Mouse (Mus musculus) forebrain, postnatal 0 days (tissue): ENCODE data around the gene Zfp768. TPM values are rescaled to one million over a fixed set of nuclear protein-coding genes. Genes with fewer than 3 reads are reported as not detected.

Experiments used
- ATAC-seq: fragments of 200-750 bp; cut with Nextera tagmentation; 2 replicates; pipeline ENCODE4 v1.8.0; 2017; ENCODE audit warnings: mild to moderate bottlenecking, moderate library complexity
- DNase-seq: peaks from one replicate; pipeline ENCODE4 v3.0.0-alpha.2; 2015
- H3K27ac ChIP-seq: fragments of 300-500 bp; sonication (generic); 2 replicates; pipeline ENCODE4 v1.5.1; 2014; ENCODE audit warnings: low read depth, mild to moderate bottlenecking, antibody characterized with exemption, low read length, moderate library complexity, mixed read lengths
- H3K27me3 ChIP-seq: fragments of 300-500 bp; sonication (generic); 2 replicates; pipeline ENCODE4 v1.6.1; 2014; ENCODE audit warnings: mild to moderate bottlenecking, low read length, mixed read lengths; ENCODE audit not compliant: insufficient read depth
- H3K36me3 ChIP-seq: fragments of 300-500 bp; sonication (generic); 2 replicates; pipeline ENCODE4 v1.6.1; 2014; ENCODE audit warnings: mild to moderate bottlenecking, moderate library complexity; ENCODE audit not compliant: insufficient read depth
- H3K4me1 ChIP-seq: fragments of 300-500 bp; sonication (generic); 2 replicates; pipeline ENCODE4 v1.6.1; 2014; ENCODE audit warnings: antibody characterized with exemption; ENCODE audit not compliant: insufficient read depth
- H3K4me2 ChIP-seq: fragments of 300-500 bp; sonication (generic); 2 replicates; pipeline ENCODE4 v1.6.1; 2014; ENCODE audit warnings: low read depth, mild to moderate bottlenecking, moderate library complexity
- H3K4me3 ChIP-seq: fragments of 300-500 bp; sonication (generic); 2 replicates; pipeline ENCODE4 v1.5.1; 2014; ENCODE audit warnings: low read depth, low read length, mixed read lengths
- H3K9ac ChIP-seq: fragments of 300-500 bp; sonication (generic); 2 replicates; pipeline ENCODE4 v1.6.1; 2014; ENCODE audit warnings: mild to moderate bottlenecking
- H3K9me3 ChIP-seq: fragments of 300-500 bp; sonication (generic); 2 replicates; pipeline ENCODE4 v1.6.1; 2016; ENCODE audit warnings: low read length
- CTCF ChIP-seq: sonication (generic); IDR thresholded peaks from 2 replicates; pipeline ENCODE4 v1.5.1; 2016; ENCODE audit warnings: antibody characterized with exemption, control low read depth, low read depth
- WGBS: fragments of 180-500 bp; shearing (Covaris S2); extraction: QIAGEN DNeasy Blood & Tissue Kit; methylation state at CpG from one replicate; pipeline ENCODE4 v1.1.7; 2014; 5-methylcytosine and 5-hydroxymethylcytosine counted together
- polyA plus RNA-seq: library from polyadenylated mRNA; unstranded; fragments of >200 nt; fragmentation: Nextera tagmentation; extraction: Ambion mirVana; gene quantifications from 2 replicates; pipeline ENCODE4 v1.2.1, GENCODE M21; 2015
- total RNA-seq: library from RNA; depleted of rRNA; stranded (reverse); fragments of >200 nt; gene quantifications from 2 replicates; pipeline ENCODE4 v1.2.3, GENCODE M21; 2014

Zfp768 gene
- total and polyA plus RNA-seq, 2 experiments from 2014 or later = 10.0 to 31.7 TPM

DNA sequence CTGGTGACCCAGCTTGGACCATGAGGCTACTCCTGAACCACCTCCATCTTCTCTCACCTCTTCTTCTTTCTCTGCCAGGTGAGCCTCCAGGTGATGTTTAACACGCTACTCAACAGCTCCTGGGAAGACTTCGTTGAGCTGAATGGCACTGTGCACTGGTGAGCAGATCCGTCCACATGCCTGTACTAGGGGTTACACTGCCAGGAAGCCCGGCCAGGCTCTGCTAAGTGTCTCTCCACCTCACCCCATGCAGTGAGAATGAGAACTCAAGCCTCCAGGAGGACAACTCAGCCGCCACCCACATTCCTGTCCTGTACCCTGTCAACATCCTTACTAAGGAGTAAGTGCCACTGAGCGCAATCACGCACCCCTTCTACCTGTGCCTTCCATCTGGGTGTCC is 20.4 kb downstream of the Zfp768 start:
- no peak overlapping the region for H3K4me2 ChIP-seq
- ATAC-seq (no peak), DNase-seq (no peak)
- H3K36me3 ChIP-seq = no peaks in the 10 kb centered on the region
- no peak overlapping the region for H3K27ac ChIP-seq
- no peak overlapping the region for H3K9ac ChIP-seq
- no peaks in the 10 kb centered on the region for H3K4me1 ChIP-seq
- no peaks in the 10 kb centered on the region for H3K9me3 ChIP-seq
- no peak overlapping the region for H3K4me3 ChIP-seq
- TF ChIP-seq CTCF = no peak
- 91% methylated on average over 7 of the region's 7 CpGs for WGBS
- H3K27me3 ChIP-seq = no peaks in the 10 kb centered on the region

DNA sequence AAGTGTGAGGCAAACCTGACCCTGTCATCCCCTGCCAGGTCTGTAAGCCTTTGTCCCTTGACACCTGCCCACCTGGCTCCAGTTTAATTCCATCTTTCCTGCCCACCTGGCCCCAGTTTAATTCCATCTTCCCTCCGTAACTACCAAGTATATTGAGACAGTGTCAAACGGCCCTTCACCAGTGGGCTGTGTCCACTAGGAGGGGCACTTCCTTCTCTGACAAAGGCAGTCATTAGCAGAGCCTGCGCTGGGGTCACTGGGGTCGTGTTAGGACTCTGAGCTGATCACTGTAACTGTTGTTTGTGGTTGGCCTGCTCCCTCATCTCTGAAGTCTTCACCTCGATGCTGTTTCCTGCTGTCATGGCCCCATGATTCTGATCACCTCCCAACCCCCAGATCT is 23.3 kb downstream of the Zfp768 start:
- Histone ChIP-seq H3K36me3 (no peaks in the 10 kb centered on the region), H3K9me3 (no peaks in the 10 kb centered on the region), H3K27me3 (no peaks in the 10 kb centered on the region), H3K4me2 (no peak overlapping the region), H3K4me1 (no peaks in the 10 kb centered on the region), H3K4me3 (no peak overlapping the region), H3K9ac (no peak overlapping the region), H3K27ac (no peak overlapping the region)
- 43% methylated on average over 5 of the region's 5 CpGs for WGBS
- DNase-seq (no peak), ATAC-seq (no peak)
- peak; percentile 16; the same call in 1 of the 2 replicates for TF ChIP-seq CTCF

- DNase-seq = no peak
- 77% methylated on average over 4 of the region's 4 CpGs for WGBS
Observed at GRCm38 (mm10) chr7:127321106-127321505, 24.3 kb downstream of the Zfp768 start.

GRCm38 (mm10) chr7:127313912-127314311 is 31.5 kb downstream of the Zfp768 start:
- Histone ChIP-seq H3K27ac (no peak overlapping the region), H3K27me3 (no peaks in the 10 kb centered on the region), H3K4me2 (no peak overlapping the region), H3K9me3 (no peaks in the 10 kb centered on the region), H3K36me3 (no peaks in the 10 kb centered on the region), H3K4me1 (no peaks in the 10 kb centered on the region), H3K4me3 (no peak overlapping the region), H3K9ac (no peak overlapping the region)
- ATAC-seq = no peak
- no peak for TF ChIP-seq CTCF
- 35% methylated on average over 8 of the region's 8 CpGs for WGBS
- no peak for DNase-seq

More at GRCm38 (mm10) chr7:127321106-127321505, 24.3 kb downstream of the Zfp768 start:
- ATAC-seq = no peak
- Histone ChIP-seq H3K27ac (no peak overlapping the region), H3K4me3 (no peak overlapping the region), H3K27me3 (no peaks in the 10 kb centered on the region), H3K9ac (no peak overlapping the region), H3K9me3 (no peaks in the 10 kb centered on the region), H3K36me3 (no peaks in the 10 kb centered on the region), H3K4me2 (no peak overlapping the region), H3K4me1 (no peaks in the 10 kb centered on the region)
- TF ChIP-seq CTCF = no peak

DNA sequence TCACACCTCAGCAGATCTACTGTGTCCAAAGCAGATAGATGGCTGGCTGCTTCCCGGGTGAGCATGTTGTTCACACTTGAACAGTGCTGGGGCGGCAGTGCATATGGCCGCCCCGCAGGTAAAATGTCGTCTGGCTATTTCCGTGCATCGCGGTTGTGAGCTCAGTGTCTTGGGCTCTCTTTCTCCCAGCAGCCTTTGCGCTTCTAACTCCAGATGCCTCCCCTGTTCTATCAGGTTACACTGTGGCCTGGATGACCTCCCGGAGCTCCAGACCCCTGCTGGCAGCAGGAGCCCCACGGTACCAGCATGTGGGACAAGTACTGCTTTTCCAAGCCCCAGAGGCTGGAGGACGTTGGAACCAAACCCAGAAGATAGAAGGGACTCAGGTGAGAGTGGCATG is 35.4 kb downstream of the Zfp768 start:
- Histone ChIP-seq H3K4me3 (no peak overlapping the region), H3K9ac (no peak overlapping the region), H3K27ac (no peak overlapping the region), H3K4me2 (no peak overlapping the region), H3K4me1 (no peaks in the 10 kb centered on the region), H3K36me3 (no peaks in the 10 kb centered on the region), H3K27me3 (no peaks in the 10 kb centered on the region), H3K9me3 (no peaks in the 10 kb centered on the region)
- TF ChIP-seq CTCF = no peak
- no peak for ATAC-seq
- DNase-seq = no peak
- 73% methylated on average over 12 of the region's 12 CpGs for WGBS

GRCm38 (mm10) chr7:127308887-127309286 is 36.5 kb downstream of the Zfp768 start:
- no peak overlapping the region for H3K27ac ChIP-seq
- TF ChIP-seq CTCF = peak; percentile 89

GRCm38 (mm10) chr7:127308431-127308830 is 37.0 kb downstream of the Zfp768 start:
- Histone ChIP-seq H3K9me3 (no peaks in the 10 kb centered on the region), H3K9ac (no peak overlapping the region), H3K4me2 (no peak overlapping the region), H3K27me3 (no peaks in the 10 kb centered on the region), H3K4me1 (no peaks in the 10 kb centered on the region), H3K36me3 (no peaks in the 10 kb centered on the region), H3K4me3 (no peak overlapping the region), H3K27ac (no peak overlapping the region)
- WGBS = 83% methylated on average over 2 of the region's 2 CpGs
- no peak for TF ChIP-seq CTCF
- DNase-seq (no peak), ATAC-seq (no peak)

More at GRCm38 (mm10) chr7:127308887-127309286, 36.5 kb downstream of the Zfp768 start:
- H3K4me2 ChIP-seq = no peak overlapping the region
- H3K4me1 ChIP-seq = no peaks in the 10 kb centered on the region
- ATAC-seq = peak; percentile 78
- WGBS = 62% methylated on average over 4 of the region's 4 CpGs
- H3K4me3 ChIP-seq = no peak overlapping the region
- H3K36me3 ChIP-seq = no peaks in the 10 kb centered on the region
- H3K9ac ChIP-seq = no peak overlapping the region
- no peaks in the 10 kb centered on the region for H3K9me3 ChIP-seq
- peak; percentile 89 for DNase-seq
- H3K27me3 ChIP-seq = no peaks in the 10 kb centered on the region
